Mouse (Mus musculus) cortical plate, adult 2 months (tissue): ENCODE measurements at regions not wholly inside any gene's neighbourhood (a gene's known extent, or its start where the extent isn't known, plus 50 kb on each side); places are given as distances from the start of the nearest gene placed in this dataset.

Experiments
- H3K27ac ChIP-seq: fragments of 200-500 bp; 2 replicates; pipeline ENCODE4 v1.5.1; 2012; ENCODE audit warnings: low read length, control low read depth, inconsistent platforms; ENCODE audit not compliant: insufficient read depth
- H3K4me1 ChIP-seq: fragments of 200-500 bp; 2 replicates; pipeline ENCODE4 v1.6.1; 2011; ENCODE audit warnings: low read length; ENCODE audit not compliant: control insufficient read depth, insufficient read depth
- H3K4me3 ChIP-seq: fragments of 200-500 bp; 2 replicates; pipeline ENCODE4 v1.5.1; 2011; ENCODE audit warnings: mild to moderate bottlenecking, low read length, control low read depth; ENCODE audit not compliant: insufficient read depth
- CTCF ChIP-seq: fragments of 200-500 bp; IDR thresholded peaks from 2 replicates; pipeline ENCODE4 v1.5.1; 2011; ENCODE audit warnings: mild to moderate bottlenecking, control low read depth, low read length; ENCODE audit not compliant: insufficient read depth; ENCODE audit errors: extremely low read depth
- POLR2A ChIP-seq: fragments of 200-500 bp; IDR thresholded peaks from 2 replicates; pipeline ENCODE4 v1.6.1; 2011; ENCODE audit warnings: mild to moderate bottlenecking, low read length, control low read depth; ENCODE audit not compliant: insufficient read depth; ENCODE audit errors: extremely low read depth

DNA sequence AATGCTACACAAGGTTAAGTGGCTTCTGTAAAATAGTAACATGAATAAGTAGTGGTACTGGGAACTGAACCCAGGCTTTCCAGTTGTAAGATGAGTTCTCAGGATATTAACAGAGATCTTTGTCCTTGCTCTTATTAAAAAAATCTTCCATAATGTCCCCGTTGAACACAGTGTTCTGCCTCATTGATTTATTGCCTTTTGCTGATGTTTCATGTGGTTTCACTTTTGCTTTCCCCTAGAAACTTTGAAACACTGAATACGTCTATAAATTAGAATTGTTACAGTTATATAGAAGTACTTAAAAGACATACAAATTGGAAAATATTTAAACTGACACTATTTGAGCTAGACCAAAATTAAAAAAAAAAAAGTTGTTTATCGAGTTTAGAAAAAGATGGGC lies 166.8 kb upstream of the Epha7 start:
- Histone ChIP-seq H3K4me1 (no peaks in the 10 kb centered on the region), H3K27ac (no peak overlapping the region), H3K4me3 (no peak overlapping the region)
- no peak for TF ChIP-seq POLR2A
- TF ChIP-seq CTCF: no peak

DNA sequence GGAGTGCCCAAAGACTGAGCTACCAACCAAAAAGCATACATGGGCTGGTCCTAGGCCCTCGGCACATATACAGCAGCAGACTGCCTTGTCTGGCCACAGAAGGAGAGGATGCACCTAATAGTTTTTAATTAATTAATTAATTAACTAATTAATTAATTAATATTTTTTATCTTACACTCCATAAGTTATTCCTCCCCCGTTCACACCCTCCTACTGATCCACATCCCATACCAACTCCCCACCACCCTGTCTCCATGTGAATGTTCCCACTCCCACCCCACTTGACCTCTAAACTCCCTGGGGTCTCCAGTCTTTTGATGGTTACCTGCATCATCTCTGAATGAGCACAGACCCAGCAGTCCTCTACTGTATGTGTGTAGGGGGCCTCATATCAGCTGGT lies 153.5 kb upstream of the Epha7 start:
- no peak for TF ChIP-seq CTCF
- TF ChIP-seq POLR2A: no peak
- Histone ChIP-seq H3K27ac (no peak overlapping the region), H3K4me1 (no peaks in the 10 kb centered on the region), H3K4me3 (no peak overlapping the region)

DNA sequence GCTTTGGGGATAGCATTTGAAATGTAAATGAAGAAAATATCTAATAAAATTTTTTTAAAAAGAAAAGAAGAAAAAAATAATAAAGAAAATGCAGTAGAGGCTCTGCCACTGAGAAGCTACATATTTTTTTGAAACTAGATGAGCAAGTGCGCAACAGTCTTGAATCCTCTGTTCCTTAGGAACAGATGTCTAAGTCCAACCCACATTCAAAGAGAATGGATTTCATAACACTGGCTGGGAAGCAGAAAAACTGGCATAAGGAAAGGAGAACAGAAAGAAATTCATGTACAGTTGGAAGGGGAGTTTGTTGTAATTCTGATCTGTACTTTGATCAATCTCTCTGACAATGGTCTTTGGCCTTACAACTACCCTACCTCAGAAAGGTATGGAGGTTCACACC lies 114.8 kb upstream of the Epha7 start:
- H3K27ac ChIP-seq: peak overlapping the region; percentile 89
- TF ChIP-seq POLR2A (no peak), CTCF (no peak)
- no peak overlapping the region for H3K4me3 ChIP-seq
- H3K4me1 ChIP-seq: no peaks in the 10 kb centered on the region

DNA sequence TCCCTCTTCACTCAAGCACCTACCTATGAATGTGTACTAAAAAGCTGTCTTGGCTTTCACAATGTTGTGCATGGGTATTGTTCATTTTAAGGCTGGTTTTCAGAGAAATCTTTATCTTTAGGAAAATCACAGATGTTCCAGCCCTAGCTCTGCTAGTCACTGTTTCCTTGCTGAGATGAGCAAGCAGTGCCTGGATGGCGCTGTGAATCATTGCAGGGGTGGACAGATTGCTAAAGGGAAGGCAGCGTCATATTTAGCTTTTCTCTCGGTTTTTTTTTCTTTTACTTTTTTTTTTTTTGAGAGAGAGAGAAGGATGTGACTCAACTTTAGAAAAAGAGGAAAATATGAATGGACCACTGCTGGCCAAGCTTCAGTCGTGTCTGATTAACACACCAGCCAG lies 112.5 kb upstream of the Epha7 start:
- TF ChIP-seq POLR2A (no peak), CTCF (no peak)
- Histone ChIP-seq H3K4me3 (no peak overlapping the region), H3K27ac (no peak overlapping the region), H3K4me1 (no peaks in the 10 kb centered on the region)

DNA sequence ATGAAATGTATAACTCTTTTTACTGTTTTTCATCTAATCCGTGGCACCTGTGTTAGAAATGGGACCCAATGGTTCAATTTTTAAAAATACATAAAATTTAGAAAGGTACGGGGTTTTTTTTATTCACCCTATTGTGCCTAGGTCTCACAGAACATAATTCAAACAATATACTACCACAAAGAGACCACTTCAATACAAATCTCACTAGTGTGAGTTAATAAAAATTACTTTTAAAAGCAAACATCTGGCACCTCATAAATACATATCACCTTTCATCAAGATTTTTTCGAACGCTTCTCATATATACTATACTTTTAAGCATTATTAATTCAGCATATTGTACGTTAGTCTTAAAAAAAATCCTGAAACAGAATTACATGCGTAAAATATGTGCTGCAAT lies 109.6 kb upstream of the Epha7 start:
- Histone ChIP-seq H3K4me3 (no peak overlapping the region), H3K4me1 (no peaks in the 10 kb centered on the region), H3K27ac (no peak overlapping the region)
- TF ChIP-seq CTCF (no peak), POLR2A (no peak)
